Mouse (Mus musculus): ENCODE measurements at regions not wholly inside any gene's neighbourhood (a gene's known extent, or its start where the extent isn't known, plus 50 kb on each side); places are given as distances from the start of the nearest gene placed in this dataset.

- no peak overlapping the region for H3K27ac ChIP-seq (ENCODE audit: control insufficient read depth, low read depth, low read length)
- no peak overlapping the region for H3K4me3 ChIP-seq (ENCODE audit: control insufficient read depth in 1 of 2, insufficient read depth in 1 of 2, low read depth in 2 of 2, low read length in 2 of 2)
- TF ChIP-seq GABPA (IDR thresholded peaks at IDR 0.05; ENCODE audit: low read depth, low read length), result no peak
- no peak for TF ChIP-seq CTCF (IDR thresholded peaks at IDR 0.05 in 2 of 3, conservative IDR thresholded peaks at IDR 0.05 in 1 of 3; ENCODE audit: control insufficient read depth in 1 of 3, insufficient read depth in 1 of 3, low read depth in 2 of 3, low read length in 3 of 3, poor library complexity in 1 of 3, severe bottlenecking in 1 of 3)
- TF ChIP-seq MYB (IDR thresholded peaks at IDR 0.05; ENCODE audit: low read depth, low read length), result no peak
- no peak for TF ChIP-seq MAX (IDR thresholded peaks at IDR 0.05; ENCODE audit: low read length)
- no peak for TF ChIP-seq RCOR1 (IDR thresholded peaks at IDR 0.05; ENCODE audit: low read depth, low read length)
- no peak for TF ChIP-seq CHD1 (IDR thresholded peaks at IDR 0.05; ENCODE audit: low read depth, low read length)
- no peak for TF ChIP-seq MXI1 (IDR thresholded peaks at IDR 0.05; ENCODE audit: low read depth, low read length)
- H3K36me3 ChIP-seq (ENCODE audit: control insufficient read depth in 1 of 2, insufficient read depth in 2 of 2, low read length in 2 of 2), result no peaks in the 10 kb centered on the region
- no peaks in the 10 kb centered on the region; a peak in 1 of 4 replicates for H3K27me3 ChIP-seq (ENCODE audit: control insufficient read depth in 1 of 2, insufficient read depth in 2 of 2, low read length in 2 of 2)
- no peaks in the 10 kb centered on the region for H3K4me1 ChIP-seq (ENCODE audit: control insufficient read depth in 1 of 2, insufficient read depth in 2 of 2, low read length in 2 of 2)
- DNase-seq (ENCODE audit: low read depth, low spot score), result no peak
- no peaks in the 10 kb centered on the region for H3K9me3 ChIP-seq (replicated peaks; ENCODE audit: insufficient read depth, low read length)
- H3K79me2 ChIP-seq (ENCODE audit: control insufficient read depth, insufficient read depth, low read length, poor library complexity), result no peaks in the 10 kb centered on the region
- no peak overlapping the region for H3K9ac ChIP-seq (ENCODE audit: control insufficient read depth, low read depth, low read length, poor library complexity, severe bottlenecking)
Observed at GRCm38 (mm10) chr16:19839831-19840230, 79.8 kb downstream of the B3gnt5 start.

GRCm38 (mm10) chr16:19842346-19843025, 82.5 kb downstream of the B3gnt5 start:
- H3K79me2 ChIP-seq (ENCODE audit: control insufficient read depth, insufficient read depth, low read length, poor library complexity), result no peaks in the 10 kb centered on the region
- no peak overlapping the region for H3K4me3 ChIP-seq (ENCODE audit: control insufficient read depth in 1 of 2, insufficient read depth in 1 of 2, low read depth in 2 of 2, low read length in 2 of 2)
- TF ChIP-seq MAZ (IDR thresholded peaks at IDR 0.05; ENCODE audit: low read depth, low read length) (no peak), NELFE (IDR thresholded peaks at IDR 0.05; ENCODE audit: low read depth, low read length) (no peak), NRF1 (IDR thresholded peaks at IDR 0.05; ENCODE audit: insufficient read depth, low read depth, low read length, poor library complexity, severe bottlenecking) (no peak), TBP (IDR thresholded peaks at IDR 0.05; ENCODE audit: low read depth, low read length) (no peak), UBTF (IDR thresholded peaks at IDR 0.05; ENCODE audit: borderline replicate concordance, insufficient read depth, low read depth, low read length) (no peak), CHD2 (IDR thresholded peaks at IDR 0.05; ENCODE audit: low read length) (no peak), POLR2A (IDR thresholded peaks at IDR 0.05; ENCODE audit: control insufficient read depth in 1 of 2, insufficient read depth in 1 of 2, low read depth in 1 of 2, low read length in 2 of 2, poor library complexity in 1 of 2) (no peak), KAT2A (conservative IDR thresholded peaks at IDR 0.05; ENCODE audit: low read depth, low read length) (no peak), POLR2AphosphoS5 (IDR thresholded peaks at IDR 0.05; ENCODE audit: borderline replicate concordance, low read depth, low read length) (no peak), CTCF (IDR thresholded peaks at IDR 0.05 in 2 of 3, conservative IDR thresholded peaks at IDR 0.05 in 1 of 3; ENCODE audit: control insufficient read depth in 1 of 3, insufficient read depth in 1 of 3, low read depth in 2 of 3, low read length in 3 of 3, poor library complexity in 1 of 3, severe bottlenecking in 1 of 3) (no peak), MAFK (IDR thresholded peaks at IDR 0.05; ENCODE audit: borderline replicate concordance, low read depth, low read length) (no peak), USF1 (IDR thresholded peaks at IDR 0.05; ENCODE audit: low read depth, low read length) (no peak), MYB (IDR thresholded peaks at IDR 0.05; ENCODE audit: low read depth, low read length) (no peak), ZC3H11A (IDR thresholded peaks at IDR 0.05; ENCODE audit: low read depth, low read length) (no peak), CHD1 (IDR thresholded peaks at IDR 0.05; ENCODE audit: low read depth, low read length) (no peak), POLR2AphosphoS2 (IDR thresholded peaks at IDR 0.05; ENCODE audit: low read length) (no peak), EP300 (IDR thresholded peaks at IDR 0.05; ENCODE audit: low read depth in 1 of 2, low read length in 2 of 2) (no peak)
- no peak overlapping the region for H3K9ac ChIP-seq (ENCODE audit: control insufficient read depth, low read depth, low read length, poor library complexity, severe bottlenecking)
- no peaks in the 10 kb centered on the region for H3K36me3 ChIP-seq (ENCODE audit: control insufficient read depth in 1 of 2, insufficient read depth in 2 of 2, low read length in 2 of 2)
- H3K4me1 ChIP-seq (ENCODE audit: control insufficient read depth in 1 of 2, insufficient read depth in 2 of 2, low read length in 2 of 2), result no peaks in the 10 kb centered on the region
- peaks cover 0 to 1% of the 10 kb centered on the region in 2 experiments; a peak in 2 of 4 replicates for H3K27me3 ChIP-seq (ENCODE audit: control insufficient read depth in 1 of 2, insufficient read depth in 2 of 2, low read length in 2 of 2)
- DNase-seq (ENCODE audit: low read depth, low spot score), result no peak
- H3K9me3 ChIP-seq (replicated peaks; ENCODE audit: insufficient read depth, low read length), result no peaks in the 10 kb centered on the region
- H3K27ac ChIP-seq (ENCODE audit: control insufficient read depth, low read depth, low read length), result no peak overlapping the region

Measured in MEL (cell line).